Mouse (Mus musculus) midbrain, embryonic 14.5 days (tissue): Measurements from ENCODE around the gene Mpg. TPM values are rescaled to one million over a fixed set of nuclear protein-coding genes. Genes with fewer than 3 reads are reported as not detected.

ENCODE experiments used
- ATAC-seq: fragments of 200-750 bp; cut with Nextera tagmentation; 2 replicates; pipeline ENCODE4 v1.8.0; 2017; ENCODE audit warnings: moderate number of reproducible peaks, moderate library complexity; ENCODE audit not compliant: low FRiP score, low TSS enrichment
- DNase-seq: peaks from one replicate; pipeline ENCODE4 v3.0.0-alpha.2; 2015
- H3K27ac ChIP-seq: fragments of 300-500 bp; sonication (generic); replicated peaks from 2 replicates; pipeline ENCODE4 v1.5.1; 2014; ENCODE audit warnings: mild to moderate bottlenecking, low read depth, low read length, moderate library complexity
- H3K27me3 ChIP-seq: fragments of 300-500 bp; sonication (generic); 2 replicates; pipeline ENCODE4 v1.6.1; 2014; ENCODE audit warnings: low read length, control low read depth, mixed read lengths; ENCODE audit not compliant: control insufficient read depth, insufficient read depth
- H3K36me3 ChIP-seq: fragments of 300-500 bp; sonication (generic); 2 replicates; pipeline ENCODE4 v1.6.1; 2014; ENCODE audit warnings: low read length, control low read depth; ENCODE audit not compliant: control insufficient read depth, insufficient read depth
- H3K4me1 ChIP-seq: fragments of 300-500 bp; sonication (generic); 2 replicates; pipeline ENCODE4 v1.6.1; 2014; ENCODE audit warnings: mild to moderate bottlenecking, antibody characterized with exemption, low read length, control low read depth; ENCODE audit not compliant: control insufficient read depth, insufficient read depth
- H3K4me2 ChIP-seq: fragments of 300-500 bp; sonication (generic); 2 replicates; pipeline ENCODE4 v1.6.1; 2014; ENCODE audit warnings: mild to moderate bottlenecking, low read length, moderate library complexity
- H3K4me3 ChIP-seq: fragments of 300-500 bp; sonication (generic); replicated peaks from 2 replicates; pipeline ENCODE4 v1.5.1; 2014; ENCODE audit warnings: low read depth, low read length
- H3K9ac ChIP-seq: fragments of 300-500 bp; sonication (generic); replicated peaks from 2 replicates; pipeline ENCODE4 v1.6.1; 2014; ENCODE audit warnings: mild to moderate bottlenecking, low read length, moderate library complexity
- H3K9me3 ChIP-seq: fragments of 300-500 bp; sonication (generic); 2 replicates; pipeline ENCODE4 v1.6.1; 2016; ENCODE audit warnings: low read length, control low read depth, mixed read lengths; ENCODE audit not compliant: control insufficient read depth
- WGBS: fragments of 180-500 bp; shearing (Covaris S2); extraction: QIAGEN DNeasy Blood & Tissue Kit; methylation state at CpG from one replicate; pipeline ENCODE4 v1.1.7; 2014; 5-methylcytosine and 5-hydroxymethylcytosine counted together
- polyA plus RNA-seq: library from polyadenylated mRNA; unstranded; fragments of >200 nt; fragmentation: Nextera tagmentation; extraction: Ambion mirVana; gene quantifications from 2 replicates; pipeline ENCODE4 v1.2.1, GENCODE M21; 2014

Mpg gene
- polyA plus RNA-seq, 1 experiment from 2014 or later: 37.4 TPM

DNA sequence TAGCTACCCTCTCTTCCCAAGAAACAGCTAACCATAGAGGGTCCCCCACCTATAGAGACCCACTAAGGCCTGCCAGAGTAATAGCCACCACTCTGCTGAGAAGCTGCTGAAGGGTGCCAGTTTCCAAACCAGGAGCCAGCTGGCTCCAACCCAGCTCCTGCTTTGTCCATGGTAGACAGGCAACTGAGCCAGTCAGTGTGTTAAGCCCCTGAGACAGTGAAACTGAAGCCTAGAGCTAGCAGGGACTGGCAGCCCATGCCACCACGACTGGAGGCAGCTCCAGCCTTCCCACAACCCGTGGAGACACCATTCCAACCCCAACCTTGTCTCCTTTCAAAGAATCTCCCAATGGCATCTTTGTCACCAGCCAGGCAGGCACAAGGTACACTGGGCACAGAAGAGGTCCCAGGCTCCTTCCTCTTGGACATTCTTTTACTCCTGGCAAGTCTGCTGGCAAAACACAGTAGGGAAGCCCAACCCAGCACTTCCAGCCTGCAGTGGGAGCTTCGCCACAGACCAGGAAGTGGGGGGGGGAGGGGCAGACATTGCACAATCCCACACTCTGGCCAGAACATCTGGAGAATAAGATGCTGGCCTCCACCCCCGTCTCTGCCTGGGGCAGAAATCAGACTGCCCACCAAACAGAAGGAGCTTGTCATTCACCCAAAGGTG lies 1.7 kb upstream of the Mpg start:
- Histone ChIP-seq H3K9me3 (no peaks in the 10 kb centered on the region), H3K36me3 (peaks cover 9% of the 10 kb centered on the region), H3K27me3 (peaks cover 23% of the 10 kb centered on the region), H3K27ac (peak overlapping the region; percentile 55), H3K4me2 (no peak overlapping the region), H3K4me1 (peaks cover 27% of the 10 kb centered on the region), H3K4me3 (no peak overlapping the region), H3K9ac (no peak overlapping the region)
- WGBS: 36% methylated on average over 4 of the region's 4 CpGs
- DNase-seq (peak; percentile 59), ATAC-seq (no peak)

DNA sequence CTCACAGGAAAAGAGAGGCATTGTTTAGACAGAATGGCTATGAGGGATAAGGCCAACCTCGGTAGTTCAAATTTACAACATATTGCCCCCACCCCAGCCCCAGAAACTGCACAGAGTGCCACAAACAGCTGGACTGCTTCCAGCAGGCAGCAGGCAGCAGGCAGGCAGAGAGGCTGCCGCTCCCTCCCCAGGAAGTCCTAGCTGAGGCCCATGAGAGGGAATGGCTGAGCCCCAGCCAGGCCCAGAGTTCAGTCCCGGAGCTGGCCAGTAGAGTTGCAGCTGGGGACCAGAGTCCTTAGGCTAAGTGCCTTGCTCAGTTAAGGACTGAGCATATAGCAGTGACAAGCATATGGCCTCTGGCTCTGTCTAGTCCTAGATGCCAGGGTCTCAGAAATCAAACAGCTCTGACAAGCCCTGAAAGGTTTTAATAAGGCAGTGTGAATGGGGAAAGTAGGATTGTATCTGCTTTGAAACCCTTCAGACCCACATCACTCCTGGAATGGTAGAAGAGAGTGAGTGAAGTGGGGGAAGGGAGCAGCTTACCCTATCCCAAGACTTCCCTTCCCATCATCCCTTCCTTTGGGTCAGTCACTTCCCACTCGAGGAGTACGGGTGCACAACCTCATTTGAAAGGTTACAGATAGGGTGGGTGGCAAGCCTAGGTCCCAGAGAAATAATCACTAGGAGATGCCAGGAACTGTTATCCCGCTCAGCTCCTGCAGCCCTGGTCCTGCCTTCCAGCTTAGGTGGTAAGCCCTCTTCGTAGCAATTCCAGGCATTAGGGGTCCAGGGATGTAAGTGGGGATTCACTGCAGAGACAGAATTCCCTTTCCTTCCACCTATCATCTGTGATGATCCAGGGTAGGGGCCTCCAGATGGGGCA lies 842 bp upstream of the Mpg start:
- Histone ChIP-seq H3K9me3 (no peaks in the 10 kb centered on the region), H3K27ac (peak overlapping the region; percentile 55), H3K27me3 (peaks cover 23% of the 10 kb centered on the region), H3K4me1 (peaks cover 27% of the 10 kb centered on the region), H3K36me3 (peaks cover 14% of the 10 kb centered on the region), H3K4me3 (no peak overlapping the region), H3K4me2 (no peak overlapping the region), H3K9ac (no peak overlapping the region)
- 62% methylated on average over 7 of the region's 7 CpGs for WGBS
- no peak for ATAC-seq
- no peak for DNase-seq

DNA sequence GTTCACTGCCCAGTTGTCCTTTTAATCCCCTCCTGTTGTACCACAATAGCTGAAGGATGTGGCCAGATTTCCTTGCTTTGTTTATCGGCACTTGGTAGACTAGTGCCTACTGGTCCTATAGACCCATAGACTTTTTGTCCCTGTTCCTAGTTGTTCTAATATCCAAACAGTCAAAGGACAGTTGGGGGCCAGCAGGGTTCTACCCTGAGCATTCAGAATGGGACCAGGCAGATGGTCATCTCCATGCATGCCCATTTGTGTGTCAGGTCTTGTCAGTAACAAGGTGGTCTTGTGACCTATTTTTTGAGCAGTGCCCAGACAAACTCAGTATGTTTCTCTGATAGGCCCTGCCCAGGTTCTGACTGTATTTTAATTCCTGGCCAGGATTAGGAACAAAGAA lies 736 bp downstream of the Mpg start:
- Histone ChIP-seq H3K4me2 (peak overlapping the region; percentile 74), H3K9me3 (no peaks in the 10 kb centered on the region), H3K4me3 (peak overlapping the region; percentile 67), H3K36me3 (peaks cover 30% of the 10 kb centered on the region), H3K9ac (peak overlapping the region; percentile 75), H3K27me3 (peaks cover 21% of the 10 kb centered on the region), H3K4me1 (peaks cover 24% of the 10 kb centered on the region), H3K27ac (peak overlapping the region; percentile 76; the same call in 1 of the 2 replicates)
- 26% methylated on average over 1 of the region's 1 CpGs for WGBS
- ATAC-seq: no peak
- no peak for DNase-seq

DNA sequence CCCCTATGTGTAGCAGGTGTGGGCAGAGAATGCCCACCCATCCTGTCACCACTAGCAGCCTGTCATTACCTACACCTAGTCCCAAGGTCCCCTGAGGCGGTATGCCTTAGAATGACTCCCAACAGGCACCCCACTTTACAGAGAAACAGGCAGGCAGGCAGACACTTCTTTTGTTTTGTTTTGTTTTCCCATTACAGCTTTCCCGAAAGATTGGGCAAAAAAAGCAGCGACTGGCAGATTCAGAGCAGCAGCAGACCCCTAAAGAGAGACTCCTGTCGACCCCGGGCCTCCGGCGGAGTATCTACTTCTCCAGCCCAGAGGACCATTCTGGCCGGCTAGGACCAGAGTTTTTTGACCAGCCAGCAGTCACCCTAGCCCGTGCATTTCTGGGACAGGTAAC lies 1.2 kb downstream of the Mpg start:
- Histone ChIP-seq H3K4me2 (peak overlapping the region; percentile 74), H3K9me3 (no peaks in the 10 kb centered on the region)
- no peak for DNase-seq

DNA sequence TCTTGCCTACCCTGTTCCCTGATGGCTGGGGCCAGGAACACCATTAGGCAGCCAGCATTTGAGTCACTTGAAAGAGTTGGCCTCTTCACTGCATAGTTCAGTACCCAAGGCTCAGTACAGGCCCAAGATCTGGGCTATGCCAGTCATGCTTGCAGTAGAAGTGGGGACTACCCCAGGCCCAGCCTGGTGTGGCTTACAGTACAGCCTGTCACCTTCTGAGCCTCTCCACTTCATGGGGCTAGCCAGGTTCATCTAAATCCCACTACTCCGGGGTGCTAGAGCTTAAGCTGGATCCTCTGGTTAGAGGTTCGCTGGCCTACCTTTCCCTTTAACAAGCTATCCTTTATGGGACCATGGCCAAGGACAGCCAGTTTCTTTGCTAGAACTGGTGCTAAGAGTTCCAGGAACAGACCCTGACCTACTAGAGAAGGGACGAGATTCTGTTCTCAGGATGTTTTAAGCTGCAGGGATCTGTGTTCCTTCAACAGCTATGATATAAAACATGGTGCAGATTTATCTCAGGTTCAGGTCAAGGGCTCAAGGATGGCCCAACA lies 2.1 kb downstream of the Mpg start:
- no peaks in the 10 kb centered on the region for H3K9me3 ChIP-seq
- no peak overlapping the region for H3K9ac ChIP-seq
- whole genome bisulfite sequencing: 95% methylated on average over 3 of the region's 3 CpGs
- no peak for ATAC-seq
- peaks cover 12% of the 10 kb centered on the region for H3K4me1 ChIP-seq
- no peak overlapping the region for H3K27ac ChIP-seq
- H3K4me2 ChIP-seq: no peak overlapping the region
- H3K27me3 ChIP-seq: peaks cover 8% of the 10 kb centered on the region; the same call in 1 of the 2 replicates
- no peak overlapping the region for H3K4me3 ChIP-seq
- no peak for DNase-seq
- H3K36me3 ChIP-seq: peaks cover 39% of the 10 kb centered on the region

More for the DNA sequence above, 1.2 kb downstream of the Mpg start:
- peaks cover 35% of the 10 kb centered on the region for H3K36me3 ChIP-seq
- H3K4me1 ChIP-seq: peaks cover 19% of the 10 kb centered on the region
- no peak overlapping the region for H3K27ac ChIP-seq
- no peak for ATAC-seq
- WGBS: 92% methylated on average over 9 of the region's 9 CpGs
- H3K27me3 ChIP-seq: peaks cover 16% of the 10 kb centered on the region
- 0 out of 2 replicates have a peak overlapping the region, but pooled peaks have one; percentile 67 for H3K4me3 ChIP-seq
- H3K9ac ChIP-seq: no peak overlapping the region

DNA sequence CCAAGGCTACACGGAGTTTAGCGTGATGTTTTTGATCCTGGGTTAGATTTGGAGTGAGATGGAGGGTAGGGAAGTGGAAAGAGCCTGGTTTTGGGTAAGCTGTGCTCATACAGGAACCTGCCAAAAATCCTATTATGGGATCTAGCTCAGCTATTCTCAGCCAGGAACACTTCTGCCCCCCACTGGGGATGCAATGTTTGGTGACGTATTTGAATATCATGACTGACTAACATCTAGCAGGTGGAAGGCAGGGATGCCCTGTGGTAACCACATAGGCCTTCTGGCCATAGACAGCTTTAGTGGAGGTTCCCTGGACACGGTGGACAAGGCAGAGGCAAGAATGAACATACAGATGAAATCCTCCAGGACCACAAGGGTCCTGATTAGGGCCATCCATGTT lies 3.9 kb downstream of the Mpg start:
- H3K4me3 ChIP-seq: no peak overlapping the region
- peaks cover 58% of the 10 kb centered on the region for H3K36me3 ChIP-seq
- ATAC-seq (no peak), DNase-seq (no peak)
- no peak overlapping the region for H3K4me2 ChIP-seq
- H3K9ac ChIP-seq: no peak overlapping the region
- H3K27me3 ChIP-seq: no peaks in the 10 kb centered on the region
- H3K4me1 ChIP-seq: peaks cover 12% of the 10 kb centered on the region
- H3K9me3 ChIP-seq: no peaks in the 10 kb centered on the region
- H3K27ac ChIP-seq: no peak overlapping the region
- 85% methylated on average over 4 of the region's 4 CpGs for WGBS

DNA sequence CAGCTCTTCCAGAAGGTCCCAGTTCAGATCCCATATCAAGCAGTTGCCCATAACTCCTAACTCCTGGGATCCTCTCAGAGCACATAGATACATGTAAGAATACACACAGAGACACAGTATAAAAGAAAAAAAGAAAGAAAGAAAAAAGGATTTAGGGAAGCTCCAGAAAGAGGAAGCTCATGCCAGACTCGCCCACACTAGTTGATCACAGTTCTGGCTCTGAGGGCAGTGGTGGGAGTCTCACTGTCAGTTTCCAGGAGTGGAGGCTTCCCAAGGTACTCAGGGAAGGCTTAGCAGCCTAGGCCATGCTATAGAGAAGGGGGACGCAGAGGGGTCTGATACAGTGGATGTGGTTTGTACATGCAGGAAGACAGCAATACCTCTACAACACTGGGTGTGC lies 4.8 kb downstream of the Mpg start:
- Histone ChIP-seq H3K9ac (no peak overlapping the region), H3K4me2 (no peak overlapping the region), H3K4me3 (no peak overlapping the region), H3K36me3 (peaks cover 59% of the 10 kb centered on the region), H3K9me3 (no peaks in the 10 kb centered on the region), H3K27ac (no peak overlapping the region), H3K27me3 (no peaks in the 10 kb centered on the region), H3K4me1 (peaks cover 14% of the 10 kb centered on the region)
- no peak for DNase-seq
- ATAC-seq: no peak
- WGBS: 97% methylated on average over 2 of the region's 2 CpGs

DNA sequence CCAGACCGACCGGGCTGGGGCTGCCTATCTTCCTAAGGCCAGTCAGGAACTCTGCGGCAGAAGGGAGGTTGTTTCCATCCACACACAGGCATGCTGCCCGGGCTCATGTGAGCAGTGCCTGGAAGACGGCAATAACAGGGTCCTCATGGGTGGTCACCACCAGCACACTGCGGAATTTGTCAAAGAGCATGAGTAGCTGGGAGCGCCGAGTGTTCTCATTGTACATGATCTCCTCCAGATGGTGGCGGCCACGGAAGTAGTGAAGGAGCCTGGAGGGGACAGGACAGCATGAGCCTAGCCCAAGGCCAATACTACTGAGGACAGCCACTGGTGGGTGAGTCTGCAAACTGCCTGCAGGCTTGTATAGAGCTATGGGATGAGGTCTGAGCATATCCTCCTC lies 6.5 kb downstream of the Mpg start:
- no peaks in the 10 kb centered on the region for H3K27me3 ChIP-seq
- peaks cover 7% of the 10 kb centered on the region; the same call in 1 of the 2 replicates for H3K4me1 ChIP-seq
- ATAC-seq (no peak), DNase-seq (no peak)
- H3K36me3 ChIP-seq: peaks cover 62% of the 10 kb centered on the region
- WGBS: 84% methylated on average over 10 of the region's 10 CpGs
- no peak overlapping the region for H3K27ac ChIP-seq
- H3K4me2 ChIP-seq: no peak overlapping the region
- H3K9ac ChIP-seq: no peak overlapping the region
- H3K9me3 ChIP-seq: no peaks in the 10 kb centered on the region
- H3K4me3 ChIP-seq: no peak overlapping the region
